Mouse (Mus musculus) megakaryocyte, embryonic 14.5 days (primary cell): ENCODE measurements around the gene Tnip3. TPM values are rescaled to one million over a fixed set of nuclear protein-coding genes. Genes with fewer than 3 reads are reported as not detected.

Experiments used
- H3K27me3 ChIP-seq: replicated peaks from 2 replicates; pipeline ENCODE3; 2012; ENCODE audit warnings: inconsistent platforms
- H3K36me3 ChIP-seq: replicated peaks from 2 replicates; pipeline ENCODE3; 2012; ENCODE audit warnings: low read length, inconsistent platforms, mixed read lengths
- H3K4me1 ChIP-seq: 2 replicates; pipeline ENCODE4 v1.6.1; 2012; ENCODE audit warnings: inconsistent platforms
- H3K4me3 ChIP-seq: replicated peaks from 2 replicates; pipeline ENCODE3; 2012; ENCODE audit warnings: moderate library complexity, mild to moderate bottlenecking, inconsistent platforms
- H3K9me3 ChIP-seq: 2 replicates; pipeline ENCODE4 v1.6.1; 2012; ENCODE audit warnings: inconsistent platforms
- FLI1 ChIP-seq: IDR thresholded peaks from 2 replicates; pipeline ENCODE4 v1.6.1; 2012; ENCODE audit warnings: low read length, inconsistent platforms, mixed read lengths
- GATA1 ChIP-seq: IDR thresholded peaks from 3 replicates; pipeline ENCODE4 v1.6.1; 2012; ENCODE audit warnings: mixed read lengths, low read length, inconsistent platforms, borderline replicate concordance
- polyA plus RNA-seq: library from polyadenylated mRNA; stranded (reverse); fragments of >175 nt; gene quantifications from 2 replicates; pipeline ENCODE4 v1.2.3, GENCODE M21; 2012; ENCODE audit warnings: low replicate concordance; ENCODE audit not compliant: insufficient read depth

Gene Tnip3
- polyA plus RNA-seq, 1 experiment = 0.20 TPM

DNA sequence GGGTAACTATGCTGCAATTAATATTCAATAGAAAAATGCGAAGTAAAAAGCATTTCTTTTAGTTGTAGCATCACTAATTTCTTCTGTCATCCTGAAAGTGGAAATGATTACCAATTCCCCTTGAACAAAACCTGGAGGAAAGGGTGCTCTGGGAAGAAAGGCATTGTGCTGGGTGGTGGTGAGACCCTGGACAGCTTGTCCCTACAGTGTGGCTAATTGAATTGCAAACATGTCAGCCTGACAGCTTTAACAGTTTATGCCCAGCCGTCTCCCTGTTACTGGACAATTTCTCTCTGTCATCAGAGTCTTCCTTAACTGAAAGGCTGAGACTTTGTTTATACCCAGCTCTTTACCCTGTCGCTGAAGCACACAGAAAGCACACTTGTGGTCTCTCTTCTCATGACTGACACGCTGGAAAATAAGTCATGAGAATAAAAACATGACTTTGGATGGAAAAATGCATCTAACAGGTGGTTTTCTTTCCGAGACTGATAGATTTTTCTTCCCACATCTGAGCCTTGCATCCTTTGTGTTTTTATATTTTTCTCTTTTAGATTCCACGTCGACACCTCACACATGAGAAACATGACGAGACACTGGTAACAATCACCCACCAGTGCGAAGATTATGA is 13.0 kb downstream of the Tnip3 start:
- H3K4me1 ChIP-seq = peaks cover 15% of the 10 kb centered on the region
- H3K4me3 ChIP-seq = no peak overlapping the region
- no peaks in the 10 kb centered on the region for H3K9me3 ChIP-seq
- H3K36me3 ChIP-seq = no peaks in the 10 kb centered on the region
- TF ChIP-seq GATA1 (no peak), FLI1 (no peak)
- H3K27me3 ChIP-seq = no peaks in the 10 kb centered on the region

GRCm38 (mm10) chr6:65538921-65539320 is 13.8 kb downstream of the Tnip3 start:
- Histone ChIP-seq H3K36me3 (no peaks in the 10 kb centered on the region), H3K4me3 (no peak overlapping the region), H3K4me1 (peaks cover 15% of the 10 kb centered on the region), H3K9me3 (no peaks in the 10 kb centered on the region), H3K27me3 (no peaks in the 10 kb centered on the region)
- TF ChIP-seq GATA1 (no peak), FLI1 (no peak)

- H3K9me3 ChIP-seq = no peaks in the 10 kb centered on the region
These were observed 15.0 kb downstream of the Tnip3 start for GRCm38 (mm10) chr6:65540138-65540537.

GRCm38 (mm10) chr6:65541094-65541493 is 16.0 kb downstream of the Tnip3 start:
- TF ChIP-seq FLI1 = no peak
- no peak for TF ChIP-seq GATA1
- no peaks in the 10 kb centered on the region for H3K36me3 ChIP-seq
- no peaks in the 10 kb centered on the region for H3K9me3 ChIP-seq
- H3K27me3 ChIP-seq = no peaks in the 10 kb centered on the region
- no peak overlapping the region for H3K4me3 ChIP-seq
- H3K4me1 ChIP-seq = peaks cover 15% of the 10 kb centered on the region

More at GRCm38 (mm10) chr6:65540138-65540537, 15.0 kb downstream of the Tnip3 start:
- TF ChIP-seq FLI1 (no peak), GATA1 (no peak)
- Histone ChIP-seq H3K4me1 (peaks cover 15% of the 10 kb centered on the region), H3K36me3 (no peaks in the 10 kb centered on the region), H3K4me3 (no peak overlapping the region), H3K27me3 (no peaks in the 10 kb centered on the region)

- TF ChIP-seq FLI1 = no peak
- peaks cover 15% of the 10 kb centered on the region for H3K4me1 ChIP-seq
- H3K36me3 ChIP-seq = no peaks in the 10 kb centered on the region
- no peaks in the 10 kb centered on the region for H3K9me3 ChIP-seq
- H3K27me3 ChIP-seq = no peaks in the 10 kb centered on the region
- H3K4me3 ChIP-seq = no peak overlapping the region
These were observed 17.3 kb downstream of the Tnip3 start for GRCm38 (mm10) chr6:65542391-65542790.

GRCm38 (mm10) chr6:65542913-65543312 is 17.8 kb downstream of the Tnip3 start:
- Histone ChIP-seq H3K4me1 (peaks cover 14% of the 10 kb centered on the region), H3K36me3 (no peaks in the 10 kb centered on the region), H3K4me3 (no peak overlapping the region), H3K9me3 (no peaks in the 10 kb centered on the region), H3K27me3 (no peaks in the 10 kb centered on the region)
- TF ChIP-seq FLI1 = no peak
- TF ChIP-seq GATA1 = no peak

- peaks cover 26% of the 10 kb centered on the region for H3K4me1 ChIP-seq
- H3K4me3 ChIP-seq = no peak overlapping the region
- no peaks in the 10 kb centered on the region for H3K9me3 ChIP-seq
- no peak for TF ChIP-seq GATA1
- TF ChIP-seq FLI1 = no peak
- no peaks in the 10 kb centered on the region for H3K27me3 ChIP-seq
- H3K36me3 ChIP-seq = no peaks in the 10 kb centered on the region
These were observed 39.0 kb downstream of the Tnip3 start for GRCm38 (mm10) chr6:65563887-65564656.

DNA sequence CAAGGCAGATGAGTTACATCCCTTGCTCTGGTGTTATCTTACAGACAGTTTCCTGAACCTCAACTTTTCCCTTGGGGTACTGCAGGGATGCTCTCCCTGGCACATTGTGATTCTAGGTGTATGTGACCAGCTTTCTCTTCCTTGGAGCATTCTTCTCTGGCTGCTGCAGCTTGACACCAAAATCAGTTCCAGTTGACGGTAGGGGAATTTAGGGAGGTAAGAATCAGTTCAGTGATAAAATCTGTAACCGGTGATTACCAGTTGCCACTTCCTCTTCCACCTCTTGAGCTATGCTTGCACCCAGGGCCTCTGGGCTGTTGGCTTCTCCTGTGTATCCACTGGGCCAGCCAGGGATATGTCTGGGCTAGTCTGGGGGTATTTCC is 39.5 kb downstream of the Tnip3 start:
- Histone ChIP-seq H3K4me1 (peaks cover 26% of the 10 kb centered on the region), H3K36me3 (no peaks in the 10 kb centered on the region), H3K4me3 (peak overlapping the region; percentile 16), H3K9me3 (no peaks in the 10 kb centered on the region), H3K27me3 (no peaks in the 10 kb centered on the region)
- TF ChIP-seq FLI1 (no peak), GATA1 (no peak)

GRCm38 (mm10) chr6:65569741-65570140 is 44.6 kb downstream of the Tnip3 start:
- Histone ChIP-seq H3K27me3 (no peaks in the 10 kb centered on the region), H3K4me3 (no peak overlapping the region), H3K9me3 (no peaks in the 10 kb centered on the region), H3K36me3 (no peaks in the 10 kb centered on the region), H3K4me1 (peaks cover 36% of the 10 kb centered on the region)
- TF ChIP-seq GATA1 = no peak
- no peak for TF ChIP-seq FLI1
